Mouse (Mus musculus) left cerebral cortex, adult 11 months (tissue): ENCODE measurements around the gene C1rb.
"Not testable (repeated sequence)": the region's sequence is repeated elsewhere in the genome, so short reads cannot be mapped to it uniquely, and the experiment has no call there.

ENCODE experiments used
- DNase-seq: peaks from one replicate; pipeline ENCODE4 v3.0.0; 2022; ENCODE audit warnings: low spot score

C1rb gene

GRCm38 (mm10) chr6:124570026-124570425 is at the start of gene C1rb:
Gene C1rb, plus strand, starts transcription at chr6:124570294.
- DNase-seq: peak; percentile 27

- not testable (repeated sequence) for DNase-seq
Measured at GRCm38 (mm10) chr6:124522082-124522481, 48.0 kb upstream of the C1rb start.

- DNase-seq: no peak
Measured at GRCm38 (mm10) chr6:124527881-124528280, 42.2 kb upstream of the C1rb start.

GRCm38 (mm10) chr6:124531077-124531476 is 39.0 kb upstream of the C1rb start:
- no peak for DNase-seq

- not testable (repeated sequence) for DNase-seq
Measured at GRCm38 (mm10) chr6:124536125-124536829, 33.8 kb upstream of the C1rb start.

- DNase-seq: not testable (repeated sequence)
Measured at GRCm38 (mm10) chr6:124541176-124541575, 28.9 kb upstream of the C1rb start.

- peak; percentile 5 for DNase-seq
Measured at GRCm38 (mm10) chr6:124542284-124542683, 27.8 kb upstream of the C1rb start, which contains the start of gene C1s1. Gene C1s1, minus strand, starts transcription at chr6:124542359.

GRCm38 (mm10) chr6:124544466-124544865 is 25.6 kb upstream of the C1rb start:
- DNase-seq: no peak

GRCm38 (mm10) chr6:124545425-124545824 is 24.7 kb upstream of the C1rb start:
- no peak for DNase-seq

- DNase-seq: not testable (repeated sequence)
Measured at GRCm38 (mm10) chr6:124547979-124548378, 22.1 kb upstream of the C1rb start.

- DNase-seq: no peak
Measured at GRCm38 (mm10) chr6:124549023-124549550, 21.0 kb upstream of the C1rb start.

GRCm38 (mm10) chr6:124552766-124553165 is 17.3 kb upstream of the C1rb start:
- no peak for DNase-seq

GRCm38 (mm10) chr6:124555956-124556355 is 14.1 kb upstream of the C1rb start:
- not testable (repeated sequence) for DNase-seq

GRCm38 (mm10) chr6:124561156-124561555 is 8.9 kb upstream of the C1rb start:
- DNase-seq: not testable (repeated sequence)

GRCm38 (mm10) chr6:124561611-124562010 is 8.5 kb upstream of the C1rb start:
- DNase-seq: not testable (repeated sequence)

GRCm38 (mm10) chr6:124575155-124575678 is 5.1 kb downstream of the C1rb start:
- not testable (repeated sequence) for DNase-seq

- DNase-seq: not testable (repeated sequence)
Measured at GRCm38 (mm10) chr6:124580155-124580554, 10.1 kb downstream of the C1rb start.

GRCm38 (mm10) chr6:124582231-124582630 is 12.1 kb downstream of the C1rb start:
- no peak for DNase-seq

GRCm38 (mm10) chr6:124584935-124585334 is 14.8 kb downstream of the C1rb start:
- DNase-seq: peak; percentile 7

- no peak for DNase-seq
Measured at GRCm38 (mm10) chr6:124585761-124586160, 15.7 kb downstream of the C1rb start.

- DNase-seq: no peak
Measured at GRCm38 (mm10) chr6:124586266-124586665, 16.2 kb downstream of the C1rb start.

- DNase-seq: no peak
Measured at GRCm38 (mm10) chr6:124588771-124589170, 18.7 kb downstream of the C1rb start.

- no peak for DNase-seq
Measured at GRCm38 (mm10) chr6:124592186-124592700, 22.1 kb downstream of the C1rb start.
